Mouse (Mus musculus): ENCODE data around the gene Ice1. TPM values are rescaled to one million over a fixed set of nuclear protein-coding genes. Genes with fewer than 3 reads are reported as not detected.

Ice1 gene
- polyA plus RNA-seq, 1 experiment from 2014 or later: 3.8 TPM

GRCm38 (mm10) chr13:70656329-70656728 lies 18.9 kb upstream of the Ice1 start:
- 65% methylated on average over 8 of the region's 8 CpGs for WGBS (ENCODE audit: insufficient replicate concordance)
- Histone ChIP-seq H3K27ac (replicated peaks) (no peak overlapping the region), H3K36me3 (replicated peaks) (no peaks in the 10 kb centered on the region), H3K9ac (no peak overlapping the region), H3K9me3 (replicated peaks) (no peaks in the 10 kb centered on the region), H3K4me3 (replicated peaks) (no peak overlapping the region), H3K4me2 (no peak overlapping the region), H3K27me3 (no peaks in the 10 kb centered on the region), H3K4me1 (replicated peaks) (no peaks in the 10 kb centered on the region)
- ATAC-seq (ENCODE audit: insufficient read depth): no peak

GRCm38 (mm10) chr13:70655570-70655969 lies 18.1 kb upstream of the Ice1 start:
- ATAC-seq (ENCODE audit: insufficient read depth): no peak
- H3K27ac ChIP-seq (replicated peaks): no peak overlapping the region
- H3K4me1 ChIP-seq (replicated peaks): no peaks in the 10 kb centered on the region
- no peaks in the 10 kb centered on the region for H3K27me3 ChIP-seq
- H3K36me3 ChIP-seq (replicated peaks): no peaks in the 10 kb centered on the region
- H3K9me3 ChIP-seq (replicated peaks): no peaks in the 10 kb centered on the region
- WGBS (ENCODE audit: insufficient replicate concordance): 64% methylated on average over 12 of the region's 12 CpGs
- no peak overlapping the region for H3K9ac ChIP-seq
- no peak overlapping the region for H3K4me3 ChIP-seq (replicated peaks)
- H3K4me2 ChIP-seq: no peak overlapping the region

GRCm38 (mm10) chr13:70654091-70654770 lies 16.8 kb upstream of the Ice1 start:
- no peak for ATAC-seq (ENCODE audit: insufficient read depth)

GRCm38 (mm10) chr13:70653457-70653856 lies 16.0 kb upstream of the Ice1 start:
- Histone ChIP-seq H3K27me3 (no peaks in the 10 kb centered on the region), H3K4me1 (replicated peaks) (no peaks in the 10 kb centered on the region), H3K4me3 (replicated peaks) (no peak overlapping the region), H3K9ac (no peak overlapping the region), H3K9me3 (replicated peaks) (no peaks in the 10 kb centered on the region), H3K4me2 (no peak overlapping the region), H3K36me3 (replicated peaks) (no peaks in the 10 kb centered on the region), H3K27ac (replicated peaks) (no peak overlapping the region)
- 24% methylated on average over 2 of the region's 2 CpGs for WGBS (ENCODE audit: insufficient replicate concordance)
- ATAC-seq (ENCODE audit: insufficient read depth): no peak

More at GRCm38 (mm10) chr13:70654091-70654770, 16.8 kb upstream of the Ice1 start:
- H3K9me3 ChIP-seq (replicated peaks): no peaks in the 10 kb centered on the region
- H3K27ac ChIP-seq (replicated peaks): no peak overlapping the region
- no peak overlapping the region for H3K4me2 ChIP-seq
- WGBS (ENCODE audit: insufficient replicate concordance): 22% methylated on average over 5 of the region's 5 CpGs
- no peaks in the 10 kb centered on the region for H3K4me1 ChIP-seq (replicated peaks)
- H3K9ac ChIP-seq: no peak overlapping the region
- H3K36me3 ChIP-seq (replicated peaks): no peaks in the 10 kb centered on the region
- no peak overlapping the region for H3K4me3 ChIP-seq (replicated peaks)
- no peaks in the 10 kb centered on the region for H3K27me3 ChIP-seq

- 27% methylated on average over 3 of the region's 3 CpGs for WGBS (ENCODE audit: insufficient replicate concordance)
- Histone ChIP-seq H3K4me3 (replicated peaks) (no peak overlapping the region), H3K27me3 (no peaks in the 10 kb centered on the region), H3K36me3 (replicated peaks) (no peaks in the 10 kb centered on the region), H3K4me1 (replicated peaks) (no peaks in the 10 kb centered on the region), H3K27ac (replicated peaks) (no peak overlapping the region), H3K4me2 (no peak overlapping the region), H3K9me3 (replicated peaks) (no peaks in the 10 kb centered on the region), H3K9ac (no peak overlapping the region)
- ATAC-seq (ENCODE audit: insufficient read depth): peak; percentile 68; the same call in 1 of the 2 replicates
Measured at GRCm38 (mm10) chr13:70650011-70650436, 12.6 kb upstream of the Ice1 start.

GRCm38 (mm10) chr13:70645968-70646505 lies 8.6 kb upstream of the Ice1 start:
- no peak overlapping the region for H3K4me3 ChIP-seq (replicated peaks)
- H3K4me2 ChIP-seq: no peak overlapping the region
- WGBS (ENCODE audit: insufficient replicate concordance): 59% methylated on average over 10 of the region's 10 CpGs
- no peaks in the 10 kb centered on the region for H3K27me3 ChIP-seq
- H3K36me3 ChIP-seq (replicated peaks): no peaks in the 10 kb centered on the region
- no peak for ATAC-seq (ENCODE audit: insufficient read depth)
- no peaks in the 10 kb centered on the region for H3K4me1 ChIP-seq (replicated peaks)
- no peaks in the 10 kb centered on the region for H3K9me3 ChIP-seq (replicated peaks)
- no peak overlapping the region for H3K27ac ChIP-seq (replicated peaks)
- no peak overlapping the region for H3K9ac ChIP-seq

GRCm38 (mm10) chr13:70644083-70644462 lies 6.6 kb upstream of the Ice1 start:
- H3K4me1 ChIP-seq (replicated peaks): no peaks in the 10 kb centered on the region
- H3K4me3 ChIP-seq (replicated peaks): no peak overlapping the region
- no peak for ATAC-seq (ENCODE audit: insufficient read depth)
- H3K9ac ChIP-seq: no peak overlapping the region
- no peaks in the 10 kb centered on the region for H3K9me3 ChIP-seq (replicated peaks)
- WGBS (ENCODE audit: insufficient replicate concordance): 33% methylated on average over 3 of the region's 3 CpGs
- no peaks in the 10 kb centered on the region for H3K27me3 ChIP-seq
- no peaks in the 10 kb centered on the region for H3K36me3 ChIP-seq (replicated peaks)
- no peak overlapping the region for H3K4me2 ChIP-seq
- H3K27ac ChIP-seq (replicated peaks): no peak overlapping the region

- no peak overlapping the region for H3K4me2 ChIP-seq
- no peak overlapping the region for H3K4me3 ChIP-seq (replicated peaks)
- no peaks in the 10 kb centered on the region for H3K27me3 ChIP-seq
- no peak overlapping the region for H3K27ac ChIP-seq (replicated peaks)
- no peaks in the 10 kb centered on the region for H3K9me3 ChIP-seq (replicated peaks)
- WGBS (ENCODE audit: insufficient replicate concordance): 15% methylated on average over 10 of the region's 10 CpGs
- no peak for ATAC-seq (ENCODE audit: insufficient read depth)
- H3K9ac ChIP-seq: no peak overlapping the region
- H3K4me1 ChIP-seq (replicated peaks): peaks cover 1% of the 10 kb centered on the region; the same call in 1 of the 2 replicates
- no peaks in the 10 kb centered on the region for H3K36me3 ChIP-seq (replicated peaks)
Measured at GRCm38 (mm10) chr13:70643408-70644082, 6.1 kb upstream of the Ice1 start.

- no peak overlapping the region for H3K27ac ChIP-seq (replicated peaks)
- no peak overlapping the region for H3K9ac ChIP-seq
- H3K4me2 ChIP-seq: no peak overlapping the region
- no peaks in the 10 kb centered on the region for H3K36me3 ChIP-seq (replicated peaks)
- no peaks in the 10 kb centered on the region for H3K27me3 ChIP-seq
- peaks cover 12% of the 10 kb centered on the region for H3K4me1 ChIP-seq (replicated peaks)
- no peaks in the 10 kb centered on the region for H3K9me3 ChIP-seq (replicated peaks)
- no peak for ATAC-seq (ENCODE audit: insufficient read depth)
- 59% methylated on average over 4 of the region's 4 CpGs for WGBS (ENCODE audit: insufficient replicate concordance)
- H3K4me3 ChIP-seq (replicated peaks): no peak overlapping the region
Measured at GRCm38 (mm10) chr13:70641941-70642340, 4.5 kb upstream of the Ice1 start.

GRCm38 (mm10) chr13:70641381-70641780 lies 3.9 kb upstream of the Ice1 start:
- H3K9ac ChIP-seq: no peak overlapping the region
- H3K36me3 ChIP-seq (replicated peaks): no peaks in the 10 kb centered on the region
- WGBS (ENCODE audit: insufficient replicate concordance): 46% methylated on average over 5 of the region's 5 CpGs
- no peak overlapping the region for H3K4me2 ChIP-seq
- no peak overlapping the region for H3K4me3 ChIP-seq (replicated peaks)
- no peak for ATAC-seq (ENCODE audit: insufficient read depth)
- no peaks in the 10 kb centered on the region for H3K9me3 ChIP-seq (replicated peaks)
- no peaks in the 10 kb centered on the region for H3K27me3 ChIP-seq
- peaks cover 18% of the 10 kb centered on the region for H3K4me1 ChIP-seq (replicated peaks)
- no peak overlapping the region for H3K27ac ChIP-seq (replicated peaks)

- H3K4me3 ChIP-seq (replicated peaks): no peak overlapping the region
- no peaks in the 10 kb centered on the region for H3K9me3 ChIP-seq (replicated peaks)
- H3K9ac ChIP-seq: no peak overlapping the region
- H3K27me3 ChIP-seq: no peaks in the 10 kb centered on the region
- ATAC-seq (ENCODE audit: insufficient read depth): no peak
- H3K4me2 ChIP-seq: no peak overlapping the region
- H3K27ac ChIP-seq (replicated peaks): no peak overlapping the region
- 45% methylated on average over 3 of the region's 3 CpGs for WGBS (ENCODE audit: insufficient replicate concordance)
- H3K4me1 ChIP-seq (replicated peaks): peaks cover 35% of the 10 kb centered on the region
- H3K36me3 ChIP-seq (replicated peaks): no peaks in the 10 kb centered on the region
Measured at GRCm38 (mm10) chr13:70639639-70640038, 2.2 kb upstream of the Ice1 start.

All from liver, embryonic 15.5 days (tissue).